Mouse (Mus musculus): ENCODE measurements around the gene Wdr54. TPM values are rescaled to one million over a fixed set of nuclear protein-coding genes. Genes with fewer than 3 reads are reported as not detected.

Gene Wdr54
- polyA plus RNA-seq (2015; fragmentation: Illumina TruSeq; extraction: RNeasy Lipid Tissue Mini Kit (QIAGEN cat#74804); ENCODE audit: insufficient read depth, low read depth, low replicate concordance): 1.5 TPM

GRCm38 (mm10) chr6:83156259-83156684 is at the start of gene Wdr54, which contains the start of gene 1700003E16Rik:
Wdr54 (minus strand) TSS chr6:83156397.
1700003E16Rik (plus strand) TSS chr6:83156404.

DNA sequence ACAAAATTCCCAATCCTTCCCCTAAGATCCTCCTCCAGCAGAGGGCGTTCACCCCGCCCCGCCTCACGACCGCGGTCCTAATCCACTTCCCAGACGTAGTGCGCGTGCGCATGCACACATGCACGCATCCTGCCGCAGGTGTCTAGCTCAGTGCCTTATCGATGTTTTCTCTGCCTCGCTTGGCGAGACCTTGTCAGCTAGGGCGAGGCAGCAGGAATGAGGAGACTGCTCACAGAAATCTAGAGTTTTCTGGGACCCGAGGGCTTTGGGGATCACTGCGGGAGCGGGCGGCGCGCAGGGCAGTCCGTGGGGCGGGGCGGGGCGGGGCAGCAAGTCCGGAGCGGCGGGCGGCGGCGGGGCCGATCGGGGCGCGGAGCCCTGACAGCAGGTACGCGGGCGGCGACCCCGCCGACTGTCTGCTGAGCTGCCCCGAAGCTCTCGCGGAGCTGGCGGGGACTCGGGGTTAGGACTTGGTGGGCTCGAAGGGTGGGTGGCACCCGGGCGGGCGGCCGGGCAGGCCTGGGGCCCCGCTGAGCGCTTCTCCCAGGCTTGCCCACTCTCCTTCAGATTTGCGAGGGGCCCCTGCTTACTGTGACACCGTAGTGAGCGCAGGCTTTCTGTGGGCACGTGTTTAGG is 9.5 kb upstream of the Wdr54 start, which contains the start of gene Dctn1:
TSS of gene Dctn1 (plus strand) at position 314 of the 636 bp plus-strand sequence.

DNA sequence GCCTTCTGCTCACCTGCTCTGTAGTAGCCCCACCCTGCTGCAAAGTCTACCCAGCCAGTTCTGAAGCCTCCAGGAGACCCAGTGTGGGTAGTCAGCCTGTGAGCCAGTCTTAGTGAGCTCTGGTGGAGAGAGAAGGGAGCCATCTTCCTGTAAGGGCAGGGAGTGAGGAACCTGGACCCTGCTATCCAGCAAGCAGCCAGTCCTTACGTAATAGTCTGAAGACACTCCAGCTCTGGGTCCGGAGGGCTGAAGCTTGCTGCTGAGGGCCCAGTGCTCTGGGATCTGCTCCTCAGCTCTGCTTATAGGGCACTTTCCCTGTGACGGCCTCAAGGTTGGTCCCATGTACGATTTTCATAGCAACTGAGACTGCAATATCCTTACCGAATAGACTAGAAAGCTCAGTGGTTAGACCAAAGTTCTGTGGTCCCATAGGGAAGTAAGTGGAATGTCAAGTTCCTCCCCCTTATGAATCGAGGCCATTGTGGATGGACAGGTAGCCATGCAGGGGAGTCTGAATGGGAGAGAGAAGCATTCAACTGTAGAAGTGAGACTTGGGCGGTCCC is 21.2 kb downstream of the Wdr54 start, which contains the start of gene Rtkn:
TSS of gene Rtkn (plus strand) at position 513 of the 563 bp plus-strand sequence.

DNA sequence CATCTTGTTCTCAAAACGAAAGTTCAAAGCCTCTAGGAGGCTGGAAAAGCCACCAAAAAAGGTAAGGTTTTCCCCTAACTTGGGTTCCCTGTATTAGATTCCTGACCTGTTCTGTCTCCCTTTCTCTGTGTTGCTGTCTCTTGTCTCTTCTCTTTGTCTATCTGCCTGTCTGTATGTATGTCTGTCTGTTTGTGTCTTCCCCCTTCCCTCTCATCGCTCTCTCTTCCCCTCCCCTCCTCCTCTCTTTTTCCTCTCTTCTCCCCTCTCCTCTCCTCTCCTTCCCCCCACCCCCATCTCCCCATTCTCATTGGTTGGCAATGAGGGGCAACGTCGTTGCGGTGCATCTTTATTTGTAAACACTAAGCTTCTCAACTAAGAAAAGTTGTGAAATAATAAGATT is 30.9 kb downstream of the Wdr54 start, which contains the start of gene Ino80b:
TSS of gene Ino80b (minus strand) at position 101 of the 400 bp plus-strand sequence.

GRCm38 (mm10) chr6:83120930-83121862 is 35.0 kb downstream of the Wdr54 start, which contains the start of gene Wbp1:
Wbp1 (minus strand) TSS chr6:83121559.

DNA sequence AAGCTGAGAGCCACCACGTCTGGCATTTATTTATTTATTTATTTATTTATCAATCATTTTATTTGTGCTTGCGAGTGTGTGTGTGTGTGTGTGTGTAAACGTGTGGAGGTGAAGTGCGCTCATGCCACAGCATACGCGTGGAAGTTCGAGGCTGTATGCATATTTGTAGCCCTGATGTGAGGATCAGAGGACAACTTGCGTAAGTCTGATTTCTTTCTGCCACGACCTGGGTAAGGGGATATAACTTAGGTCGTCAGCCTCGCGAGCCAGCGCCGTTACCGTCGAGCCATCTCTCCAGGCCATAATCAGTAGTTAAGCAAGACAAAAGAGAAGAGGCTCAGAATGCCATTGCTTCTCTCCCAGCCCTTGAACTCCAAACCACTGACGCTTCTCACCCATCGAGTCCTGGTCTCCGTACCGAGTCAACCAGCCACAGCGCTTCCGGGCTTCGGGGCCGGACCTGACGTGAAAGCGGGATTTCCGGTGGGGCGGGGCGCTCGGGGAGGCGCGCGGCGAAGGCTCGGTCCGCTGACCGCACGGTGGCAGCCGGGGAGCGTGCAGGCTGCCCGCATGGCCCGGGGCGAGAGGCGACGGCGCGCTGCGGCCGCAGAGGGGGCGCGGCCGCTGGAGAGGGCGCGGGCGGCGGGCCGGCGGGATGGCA is 41.1 kb downstream of the Wdr54 start, which contains the start of gene Mogs:
TSS of gene Mogs (plus strand) at position 486 of the 661 bp plus-strand sequence.

GRCm38 (mm10) chr6:83108762-83109668 is 47.2 kb downstream of the Wdr54 start, which contains the start of gene Mrpl53:
Mrpl53 (plus strand) TSS chr6:83109040.

GRCm38 (mm10) chr6:83101316-83101687 is 54.9 kb downstream of the Wdr54 start, which contains the start of the genes Ccdc142 and Gm42688:
Ccdc142 (plus strand) TSS chr6:83101601.
Gm42688 (plus strand) TSS chr6:83101617.

Other genes with a start within 250 kb of the Wdr54 start
- 0.26 TPM for gene Sema4f, start 216.6 kb downstream of the Wdr54 start, polyA plus RNA-seq (2015; fragmentation: Illumina TruSeq; extraction: RNeasy Lipid Tissue Mini Kit (QIAGEN cat#74804); ENCODE audit: insufficient read depth, low read depth, low replicate concordance)
- not detected for gene M1ap, start 209.5 kb downstream of the Wdr54 start, polyA plus RNA-seq (2015; fragmentation: Illumina TruSeq; extraction: RNeasy Lipid Tissue Mini Kit (QIAGEN cat#74804); ENCODE audit: insufficient read depth, low read depth, low replicate concordance)
- 1.8 TPM for gene Dok1, start 122.9 kb downstream of the Wdr54 start, polyA plus RNA-seq (2015; fragmentation: Illumina TruSeq; extraction: RNeasy Lipid Tissue Mini Kit (QIAGEN cat#74804); ENCODE audit: insufficient read depth, low read depth, low replicate concordance)
- 1.8 TPM for gene Loxl3, start 122.2 kb downstream of the Wdr54 start, polyA plus RNA-seq (2015; fragmentation: Illumina TruSeq; extraction: RNeasy Lipid Tissue Mini Kit (QIAGEN cat#74804); ENCODE audit: insufficient read depth, low read depth, low replicate concordance)
- 146 TPM for gene Aup1, start 101.9 kb downstream of the Wdr54 start, polyA plus RNA-seq (2015; fragmentation: Illumina TruSeq; extraction: RNeasy Lipid Tissue Mini Kit (QIAGEN cat#74804); ENCODE audit: insufficient read depth, low read depth, low replicate concordance)
- gene Htra2, start 101.1 kb downstream of the Wdr54 start, polyA plus RNA-seq (2015; fragmentation: Illumina TruSeq; extraction: RNeasy Lipid Tissue Mini Kit (QIAGEN cat#74804); ENCODE audit: insufficient read depth, low read depth, low replicate concordance): 40.7 TPM
- 1.5 TPM for gene Dqx1, start 98.6 kb downstream of the Wdr54 start, polyA plus RNA-seq (2015; fragmentation: Illumina TruSeq; extraction: RNeasy Lipid Tissue Mini Kit (QIAGEN cat#74804); ENCODE audit: insufficient read depth, low read depth, low replicate concordance)
- not detected for gene Tlx2, start 86.1 kb downstream of the Wdr54 start, polyA plus RNA-seq (2015; fragmentation: Illumina TruSeq; extraction: RNeasy Lipid Tissue Mini Kit (QIAGEN cat#74804); ENCODE audit: insufficient read depth, low read depth, low replicate concordance)
- gene Pcgf1, start 78.5 kb downstream of the Wdr54 start, polyA plus RNA-seq (2015; fragmentation: Illumina TruSeq; extraction: RNeasy Lipid Tissue Mini Kit (QIAGEN cat#74804); ENCODE audit: insufficient read depth, low read depth, low replicate concordance): 7.6 TPM
- not detected for gene Lbx2, start 70.0 kb downstream of the Wdr54 start, polyA plus RNA-seq (2015; fragmentation: Illumina TruSeq; extraction: RNeasy Lipid Tissue Mini Kit (QIAGEN cat#74804); ENCODE audit: insufficient read depth, low read depth, low replicate concordance)
- gene Ccdc142, start 54.8 kb downstream of the Wdr54 start, polyA plus RNA-seq (2015; fragmentation: Illumina TruSeq; extraction: RNeasy Lipid Tissue Mini Kit (QIAGEN cat#74804); ENCODE audit: insufficient read depth, low read depth, low replicate concordance): not detected
- gene Gm42688, start 54.8 kb downstream of the Wdr54 start, polyA plus RNA-seq (2015; fragmentation: Illumina TruSeq; extraction: RNeasy Lipid Tissue Mini Kit (QIAGEN cat#74804); ENCODE audit: insufficient read depth, low read depth, low replicate concordance): 1.1 TPM
- gene Mrpl53, start 47.4 kb downstream of the Wdr54 start, polyA plus RNA-seq (2015; fragmentation: Illumina TruSeq; extraction: RNeasy Lipid Tissue Mini Kit (QIAGEN cat#74804); ENCODE audit: insufficient read depth, low read depth, low replicate concordance): 31.8 TPM
- gene Mogs, start 40.9 kb downstream of the Wdr54 start, polyA plus RNA-seq (2015; fragmentation: Illumina TruSeq; extraction: RNeasy Lipid Tissue Mini Kit (QIAGEN cat#74804); ENCODE audit: insufficient read depth, low read depth, low replicate concordance): 16.5 TPM
- 42.1 TPM for gene Wbp1, start 34.8 kb downstream of the Wdr54 start, polyA plus RNA-seq (2015; fragmentation: Illumina TruSeq; extraction: RNeasy Lipid Tissue Mini Kit (QIAGEN cat#74804); ENCODE audit: insufficient read depth, low read depth, low replicate concordance)
- 6.9 TPM for gene Ino80b, start 31.0 kb downstream of the Wdr54 start, polyA plus RNA-seq (2015; fragmentation: Illumina TruSeq; extraction: RNeasy Lipid Tissue Mini Kit (QIAGEN cat#74804); ENCODE audit: insufficient read depth, low read depth, low replicate concordance)
- gene Rtkn, start 20.9 kb downstream of the Wdr54 start, polyA plus RNA-seq (2015; fragmentation: Illumina TruSeq; extraction: RNeasy Lipid Tissue Mini Kit (QIAGEN cat#74804); ENCODE audit: insufficient read depth, low read depth, low replicate concordance): 12.4 TPM
- not detected for gene 1700003E16Rik, start within 50 bp of the Wdr54 start, polyA plus RNA-seq (2015; fragmentation: Illumina TruSeq; extraction: RNeasy Lipid Tissue Mini Kit (QIAGEN cat#74804); ENCODE audit: insufficient read depth, low read depth, low replicate concordance)
- gene Dctn1, start 9.5 kb upstream of the Wdr54 start, polyA plus RNA-seq (2015; fragmentation: Illumina TruSeq; extraction: RNeasy Lipid Tissue Mini Kit (QIAGEN cat#74804); ENCODE audit: insufficient read depth, low read depth, low replicate concordance): 29.3 TPM
- gene Slc4a5, start 63.4 kb upstream of the Wdr54 start, polyA plus RNA-seq (2015; fragmentation: Illumina TruSeq; extraction: RNeasy Lipid Tissue Mini Kit (QIAGEN cat#74804); ENCODE audit: insufficient read depth, low read depth, low replicate concordance): not detected
- 19.5 TPM for gene Mthfd2, start 169.5 kb upstream of the Wdr54 start, polyA plus RNA-seq (2015; fragmentation: Illumina TruSeq; extraction: RNeasy Lipid Tissue Mini Kit (QIAGEN cat#74804); ENCODE audit: insufficient read depth, low read depth, low replicate concordance)
- gene Mob1a, start 169.6 kb upstream of the Wdr54 start, polyA plus RNA-seq (2015; fragmentation: Illumina TruSeq; extraction: RNeasy Lipid Tissue Mini Kit (QIAGEN cat#74804); ENCODE audit: insufficient read depth, low read depth, low replicate concordance): 11.3 TPM
- 5.8 TPM for gene Bola3, start 192.8 kb upstream of the Wdr54 start, polyA plus RNA-seq (2015; fragmentation: Illumina TruSeq; extraction: RNeasy Lipid Tissue Mini Kit (QIAGEN cat#74804); ENCODE audit: insufficient read depth, low read depth, low replicate concordance)

All from pancreas, adult 10 weeks (tissue).